Mouse (Mus musculus) CD4-positive helper T cell, adult 2 months (primary cell): ENCODE results near the gene Rnf103.

Source experiments
- DNase-seq: peaks from one replicate; pipeline ENCODE4 v3.0.0-alpha.2; 2012; ENCODE audit warnings: low read depth, missing footprints, low spot score

Gene Rnf103

DNA sequence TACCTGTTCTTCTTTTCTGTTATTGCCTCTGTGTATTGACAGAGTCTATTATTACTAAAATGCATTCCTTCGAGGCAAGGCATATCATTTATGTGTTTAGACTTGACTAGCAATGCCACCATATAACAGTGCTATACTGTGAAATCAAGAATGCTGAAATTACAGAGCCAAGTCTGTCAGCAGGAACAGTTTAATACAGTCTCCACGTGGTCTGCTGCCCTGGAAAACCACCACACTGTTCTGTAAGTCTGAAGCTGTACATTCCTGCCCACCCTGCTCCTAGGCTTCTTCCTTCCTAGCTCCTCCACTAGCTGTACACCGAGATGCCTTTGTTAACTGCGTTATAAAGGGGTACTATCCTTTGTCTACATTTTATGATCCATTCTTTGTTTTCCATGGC is 1.6 kb upstream of the Rnf103 start:
- DNase-seq, result no peak

GRCm38 (mm10) chr6:71492756-71493674 is 679 bp upstream of the Rnf103 start:
- peak; percentile 30 for DNase-seq

GRCm38 (mm10) chr6:71494341-71495020 is 787 bp downstream of the Rnf103 start:
- no peak for DNase-seq

DNA sequence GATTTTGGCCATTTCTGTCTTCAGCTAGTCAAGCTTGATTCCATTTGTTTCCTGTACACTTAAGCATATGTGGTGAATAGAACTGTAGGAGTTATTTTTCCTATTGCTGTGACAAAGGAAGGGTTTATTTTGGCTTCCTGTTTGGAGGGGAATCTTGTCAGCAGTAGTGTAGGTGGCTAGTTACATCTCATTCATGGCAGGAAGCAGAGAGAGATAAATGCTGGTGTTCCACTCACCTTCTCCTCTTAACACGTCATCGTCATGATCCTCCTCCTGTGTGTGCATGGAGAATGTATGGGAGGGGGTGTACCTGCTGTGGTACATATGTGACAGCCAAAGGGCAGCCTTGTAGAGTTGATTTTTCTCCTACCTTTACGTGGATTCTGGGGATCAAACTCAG is 6.9 kb downstream of the Rnf103 start:
- peak; percentile 20 for DNase-seq

- DNase-seq, result no peak
Observed at GRCm38 (mm10) chr6:71503001-71503400, 9.3 kb downstream of the Rnf103 start.

DNA sequence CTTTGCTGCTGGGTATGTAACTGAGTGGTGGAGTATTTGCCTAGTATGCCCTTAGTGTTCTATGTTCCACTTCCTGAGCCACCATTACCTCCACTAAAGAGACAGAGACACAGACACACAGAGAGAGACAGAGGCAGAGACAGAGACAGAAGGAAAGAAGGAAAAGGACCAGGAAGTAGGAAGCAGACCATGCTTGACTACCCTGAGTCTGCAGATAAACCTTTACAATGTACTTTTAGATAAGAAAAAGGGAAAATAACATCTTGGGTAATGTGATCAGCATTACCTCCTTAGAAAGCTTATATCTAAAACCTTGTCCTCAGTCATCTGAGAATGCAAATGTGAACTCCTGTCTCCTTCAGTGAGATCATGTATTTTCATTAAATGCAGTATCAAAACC is 10.0 kb downstream of the Rnf103 start:
- DNase-seq, result no peak

DNA sequence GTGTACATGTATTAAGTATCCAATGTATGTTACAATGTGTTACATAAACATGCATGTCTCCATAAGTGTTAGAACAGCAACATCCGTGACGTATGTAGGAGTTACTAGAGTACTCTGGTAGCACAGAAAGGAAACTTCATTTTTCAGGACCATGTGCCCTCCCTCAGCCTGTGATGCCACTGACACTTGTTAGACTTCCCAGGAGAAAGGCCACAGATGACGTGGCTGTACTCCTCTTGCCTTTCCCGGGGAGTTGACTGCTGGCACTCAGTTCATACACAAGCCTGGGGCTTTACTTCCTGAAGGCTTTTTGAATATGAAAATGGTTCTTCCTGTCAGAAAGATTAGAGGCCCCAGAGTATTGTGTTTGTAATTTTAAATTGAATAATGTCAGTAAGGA is 10.4 kb downstream of the Rnf103 start:
- DNase-seq, result no peak

- DNase-seq, result no peak
Observed at GRCm38 (mm10) chr6:71505671-71506070, 12.0 kb downstream of the Rnf103 start.

GRCm38 (mm10) chr6:71519476-71519875 is 25.8 kb downstream of the Rnf103 start:
- DNase-seq, result no peak

DNA sequence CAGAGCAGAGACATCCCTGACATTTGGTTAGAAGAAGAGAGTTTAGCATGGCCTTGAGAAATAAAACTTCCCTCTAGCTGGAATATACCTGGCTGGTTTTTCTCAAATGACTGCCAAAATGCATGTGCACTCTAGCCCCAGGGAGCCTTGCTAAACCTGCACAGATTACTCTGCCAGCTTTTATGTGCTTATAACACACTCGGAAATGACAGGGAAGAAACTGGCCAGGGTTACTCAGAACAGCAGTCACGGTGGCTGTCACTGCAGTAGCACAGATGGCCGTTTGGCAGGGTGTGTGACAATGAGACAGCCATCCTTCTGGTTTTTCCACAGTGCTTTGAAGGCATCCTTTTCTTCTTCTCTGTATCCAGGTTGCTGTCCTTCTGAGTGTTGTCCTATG is 31.9 kb downstream of the Rnf103 start:
- no peak for DNase-seq

DNA sequence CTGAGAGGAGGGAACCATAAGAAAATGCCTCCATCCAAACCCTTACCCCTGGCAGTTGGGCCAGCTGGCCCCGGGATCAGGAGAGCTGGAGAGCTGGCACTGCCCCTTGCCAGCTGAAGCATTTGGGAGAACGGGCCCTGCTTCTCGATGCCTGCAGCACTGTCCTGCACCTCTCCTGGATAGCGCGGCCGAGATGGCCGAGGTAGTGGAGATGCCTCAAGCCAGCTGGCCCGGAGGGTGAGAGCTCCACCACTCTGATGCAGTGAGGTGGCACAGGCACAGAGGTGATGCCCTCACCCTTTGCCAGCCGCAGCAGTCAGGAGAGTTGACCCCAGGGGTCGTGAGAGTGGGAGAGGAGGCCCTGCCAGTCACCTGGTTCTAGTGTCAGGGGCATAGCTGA is 33.4 kb downstream of the Rnf103 start:
- DNase-seq, result no peak

DNA sequence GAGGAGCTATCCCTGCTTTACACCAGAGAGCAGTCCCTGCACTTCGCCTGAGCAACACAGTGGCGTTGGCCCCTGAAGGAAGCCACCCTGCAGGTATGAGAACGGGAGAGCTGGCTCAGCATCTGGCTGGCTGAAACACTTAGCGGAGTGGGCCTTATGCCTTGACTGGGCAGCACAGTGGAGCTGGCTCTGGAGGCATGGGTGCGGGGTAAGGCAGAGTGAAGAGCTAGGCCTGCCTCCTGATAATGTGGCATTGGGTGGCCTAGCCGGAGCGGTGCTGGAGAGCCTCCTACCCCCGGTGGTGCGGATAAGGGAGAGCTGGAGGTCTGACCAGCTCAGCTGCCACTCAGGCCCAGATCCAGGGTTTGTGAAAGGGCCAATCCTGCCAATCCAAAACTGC is 34.1 kb downstream of the Rnf103 start:
- no peak for DNase-seq

DNA sequence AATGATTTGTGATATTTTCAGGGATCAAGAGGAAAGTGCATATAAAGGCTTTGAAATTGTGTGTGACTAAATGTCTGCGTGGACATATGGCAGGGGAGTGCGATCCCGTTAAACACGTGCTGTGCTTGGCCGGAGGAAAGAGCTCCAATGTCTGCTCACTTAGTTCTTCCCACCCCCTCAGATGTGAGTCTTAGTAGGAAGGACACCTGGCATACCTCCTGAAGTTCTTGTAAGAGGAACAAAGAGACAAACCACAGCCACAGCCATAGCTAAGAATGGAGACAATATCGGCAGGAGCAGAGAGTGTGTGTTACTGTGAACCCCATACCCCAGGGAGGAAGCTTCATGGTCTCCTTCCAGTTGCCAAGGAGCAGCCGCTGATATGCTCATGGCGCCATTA is 36.5 kb downstream of the Rnf103 start:
- DNase-seq, result no peak

- no peak for DNase-seq
Observed at GRCm38 (mm10) chr6:71537286-71537685, 43.6 kb downstream of the Rnf103 start.

GRCm38 (mm10) chr6:71543686-71544499 is 50.2 kb downstream of the Rnf103 start, which contains the start of gene Chmp3:
Gene Chmp3, plus strand, starts transcription at chr6:71543797.
- peak; percentile 94 for DNase-seq

- no peak for DNase-seq
Observed at GRCm38 (mm10) chr6:71555507-71555951, 61.8 kb downstream of the Rnf103 start.

DNA sequence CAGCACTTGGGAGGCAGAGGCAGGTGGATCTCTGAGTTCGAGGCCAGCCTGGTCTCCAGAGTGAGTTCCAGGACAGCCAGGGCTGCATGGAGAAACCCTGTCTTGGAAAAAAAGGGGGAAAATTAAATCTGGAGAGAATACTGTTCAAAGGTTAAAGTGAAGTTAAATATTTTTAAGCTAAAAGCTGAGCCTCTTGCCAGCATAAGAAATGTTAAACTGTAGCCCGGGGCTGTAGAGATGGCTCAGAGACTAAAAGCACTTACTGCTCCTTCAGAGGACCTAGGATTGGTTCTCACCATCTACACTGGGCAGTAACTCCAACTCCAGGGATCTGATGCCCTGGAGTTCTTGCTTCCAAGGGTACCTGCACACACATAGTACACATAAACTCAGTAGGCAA is 63.1 kb downstream of the Rnf103 start:
- DNase-seq, result no peak
